Mouse (Mus musculus) forebrain, embryonic 10.5 days (tissue): ENCODE results near the gene Rsph4a. TPM values are rescaled to one million over a fixed set of nuclear protein-coding genes. Genes with fewer than 3 reads are reported as not detected.
A peak's percentile ranks its signal among the peaks of the same experiment; 100 is the strongest.
"Not testable (repeated sequence)": the region's sequence is repeated elsewhere in the genome, so short reads cannot be mapped to it uniquely, and the experiment has no call there.

Experiments used
- DNase-seq: peaks from one replicate; pipeline ENCODE4 v3.0.0-alpha.2; 2017; ENCODE audit warnings: low spot score; ENCODE audit errors: extremely low spot score
- H3K27ac ChIP-seq: fragments of 300-500 bp; sonication (generic); 2 replicates; pipeline ENCODE4 v1.5.1; 2016; ENCODE audit warnings: mild to moderate bottlenecking
- H3K27me3 ChIP-seq: fragments of 300-500 bp; sonication (generic); 2 replicates; pipeline ENCODE4 v1.6.1; 2016; ENCODE audit warnings: mild to moderate bottlenecking; ENCODE audit not compliant: poor library complexity, severe bottlenecking
- H3K36me3 ChIP-seq: fragments of 300-500 bp; sonication (generic); replicated peaks from 2 replicates; pipeline ENCODE4 v1.6.1; 2016; ENCODE audit warnings: mild to moderate bottlenecking, moderate library complexity
- H3K4me1 ChIP-seq: fragments of 300-500 bp; sonication (generic); 2 replicates; pipeline ENCODE4 v1.6.1; 2016
- H3K4me3 ChIP-seq: fragments of 300-500 bp; sonication (generic); 2 replicates; pipeline ENCODE4 v1.5.1; 2016; ENCODE audit warnings: mild to moderate bottlenecking, moderate library complexity
- H3K9me3 ChIP-seq: fragments of 300-500 bp; sonication (generic); 2 replicates; pipeline ENCODE4 v1.6.1; 2016; ENCODE audit warnings: mild to moderate bottlenecking, moderate library complexity
- WGBS: fragments of 180-500 bp; shearing (Covaris S2); methylation state at CpG from one replicate; pipeline ENCODE4 v1.1.7; 2016; 5-methylcytosine and 5-hydroxymethylcytosine counted together
- polyA plus RNA-seq: library from polyadenylated mRNA; unstranded; fragments of >200 nt; fragmentation: Nextera tagmentation; extraction: Ambion mirVana; gene quantifications from 2 replicates; pipeline ENCODE4 v1.2.1, GENCODE M21; 2016

Gene Rsph4a
- polyA plus RNA-seq, result 0.06 and 0.10 TPM in 2 replicates

DNA sequence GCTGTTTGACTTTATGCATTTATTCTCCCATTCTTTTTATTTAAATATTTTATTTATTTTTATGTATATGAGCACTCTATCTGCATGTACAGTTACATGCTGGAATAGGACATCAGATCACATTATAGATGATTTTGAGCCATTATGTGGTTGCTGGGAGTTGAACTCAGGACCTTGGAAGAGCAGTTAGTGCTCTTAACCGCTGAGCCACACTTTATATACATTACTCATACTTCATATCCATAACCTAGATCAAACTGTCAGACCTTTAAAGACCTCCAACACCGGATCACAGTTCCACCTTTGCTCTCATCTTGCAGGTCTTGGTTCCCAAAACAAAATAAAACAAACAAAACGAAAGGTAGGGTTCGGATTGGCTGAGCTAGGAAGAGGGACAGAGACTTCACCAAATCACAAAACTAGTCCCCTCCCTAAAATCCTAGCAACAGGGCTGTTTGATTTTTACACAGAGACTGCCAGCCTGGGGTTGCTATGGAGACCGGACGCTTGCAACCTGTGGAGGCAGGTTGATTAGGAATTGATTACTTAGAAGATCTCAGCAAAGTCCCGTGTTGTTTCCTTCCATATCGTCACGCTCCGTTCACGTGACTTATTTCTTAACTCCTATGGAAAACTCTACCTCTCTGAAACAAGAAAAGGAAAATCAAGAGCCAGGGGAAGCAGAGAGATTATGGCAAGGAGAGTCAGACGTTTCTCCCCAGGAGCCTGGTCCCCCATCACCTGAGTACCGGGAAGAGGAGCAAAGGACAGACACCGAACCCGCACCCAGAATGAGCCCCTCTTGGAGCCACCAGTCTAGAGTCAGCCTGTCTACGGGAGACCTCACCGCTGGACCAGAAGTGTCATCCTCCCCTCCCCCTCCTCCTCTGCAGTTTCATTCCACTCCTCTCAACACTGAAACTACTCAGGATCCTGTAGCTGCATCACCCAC lies at the start of gene Rsph4a:
Gene Rsph4a, plus strand, starts transcription at position 582 of the 952 bp plus-strand sequence.
- peaks cover 14% of the 10 kb centered on the region for H3K4me1 ChIP-seq
- WGBS, result 8% methylated on average over 17 of the region's 17 CpGs
- no peaks in the 10 kb centered on the region for H3K9me3 ChIP-seq
- no peaks in the 10 kb centered on the region for H3K36me3 ChIP-seq
- no peaks in the 10 kb centered on the region for H3K27me3 ChIP-seq
- H3K4me3 ChIP-seq, result peak within 1 kb of the TSS; percentile 56
- DNase-seq, result peak; percentile 57
- no peak within 1 kb of the TSS for H3K27ac ChIP-seq

DNA sequence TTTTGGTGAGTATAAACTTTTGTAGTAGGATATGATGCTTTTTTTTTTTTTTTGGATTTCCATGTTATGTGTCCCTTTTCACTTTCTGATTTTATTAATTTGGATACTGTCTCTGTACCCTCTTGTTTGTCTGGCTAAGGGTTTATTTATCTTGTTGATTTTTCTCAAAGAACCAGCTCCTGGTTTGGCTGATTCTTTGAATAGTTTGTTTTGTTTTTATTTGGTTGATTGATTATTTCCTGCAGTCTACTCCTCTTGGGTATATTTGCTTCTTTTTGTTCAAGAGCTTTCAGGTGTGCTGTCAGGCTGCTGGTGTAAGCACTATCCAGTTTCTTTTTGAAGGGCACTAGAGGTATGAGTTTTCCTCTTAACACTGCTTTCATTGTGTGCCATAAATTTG lies 47.5 kb upstream of the Rsph4a start, which contains the start of gene Sult3a1:
Gene Sult3a1, plus strand, starts transcription at position 301 of the 400 bp plus-strand sequence.
- no peak for DNase-seq
- H3K36me3 ChIP-seq, result no peaks in the 10 kb centered on the region
- no peak within 1 kb of the TSS for H3K4me3 ChIP-seq
- no peak within 1 kb of the TSS for H3K27ac ChIP-seq
- no peaks in the 10 kb centered on the region for H3K27me3 ChIP-seq
- H3K4me1 ChIP-seq, result no peaks in the 10 kb centered on the region
- H3K9me3 ChIP-seq, result no peaks in the 10 kb centered on the region

DNA sequence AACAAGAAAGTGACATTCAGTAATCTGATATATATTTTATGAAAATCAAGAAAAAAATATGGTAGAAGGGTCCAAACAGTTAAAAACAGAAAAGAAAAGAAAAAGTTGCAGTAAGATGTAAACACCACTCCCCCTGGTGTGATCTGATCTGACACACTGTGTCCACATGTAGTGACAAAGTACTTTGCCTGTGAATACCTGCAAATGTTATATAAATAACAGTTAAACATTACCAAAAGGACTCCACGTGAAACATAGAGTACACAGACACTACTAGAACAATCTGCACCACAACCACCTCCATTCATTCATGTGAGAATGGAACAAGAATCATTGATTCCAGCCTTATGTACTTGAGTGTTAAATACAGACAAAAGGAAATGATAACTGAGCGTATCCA lies 38.9 kb upstream of the Rsph4a start:
- Histone ChIP-seq H3K4me3 (no peak overlapping the region), H3K9me3 (peaks cover 5% of the 10 kb centered on the region; the same call in 1 of the 2 replicates), H3K27me3 (no peaks in the 10 kb centered on the region), H3K4me1 (no peaks in the 10 kb centered on the region), H3K36me3 (no peaks in the 10 kb centered on the region), H3K27ac (no peak overlapping the region)
- DNase-seq, result no peak
- WGBS, result 87% methylated on average over 2 of the region's 2 CpGs

DNA sequence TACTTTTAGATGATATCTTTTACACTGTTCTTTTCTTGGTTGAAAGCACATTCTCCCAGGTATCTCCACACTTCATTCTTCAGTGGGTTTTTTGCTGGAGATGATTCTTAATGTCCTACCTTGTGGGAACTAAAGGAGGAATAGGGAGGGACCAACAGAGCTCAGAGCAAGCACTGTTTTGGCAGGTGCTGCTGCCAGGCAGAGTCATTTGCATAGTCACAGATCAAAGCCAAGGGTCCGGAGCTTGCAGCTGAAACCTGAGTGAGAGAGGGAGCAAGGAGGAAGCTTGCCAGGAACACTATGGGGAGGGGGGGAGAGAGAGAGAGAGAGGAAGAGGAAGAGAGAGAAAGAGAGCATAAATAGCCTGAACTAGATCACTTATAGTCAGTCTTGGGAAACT lies 34.5 kb upstream of the Rsph4a start:
- Histone ChIP-seq H3K4me1 (no peaks in the 10 kb centered on the region), H3K36me3 (no peaks in the 10 kb centered on the region), H3K9me3 (peaks cover 6% of the 10 kb centered on the region; the same call in 1 of the 2 replicates), H3K4me3 (no peak overlapping the region), H3K27ac (no peak overlapping the region), H3K27me3 (no peaks in the 10 kb centered on the region)
- no peak for DNase-seq
- WGBS, result 31% methylated on average over 1 of the region's 1 CpGs

DNA sequence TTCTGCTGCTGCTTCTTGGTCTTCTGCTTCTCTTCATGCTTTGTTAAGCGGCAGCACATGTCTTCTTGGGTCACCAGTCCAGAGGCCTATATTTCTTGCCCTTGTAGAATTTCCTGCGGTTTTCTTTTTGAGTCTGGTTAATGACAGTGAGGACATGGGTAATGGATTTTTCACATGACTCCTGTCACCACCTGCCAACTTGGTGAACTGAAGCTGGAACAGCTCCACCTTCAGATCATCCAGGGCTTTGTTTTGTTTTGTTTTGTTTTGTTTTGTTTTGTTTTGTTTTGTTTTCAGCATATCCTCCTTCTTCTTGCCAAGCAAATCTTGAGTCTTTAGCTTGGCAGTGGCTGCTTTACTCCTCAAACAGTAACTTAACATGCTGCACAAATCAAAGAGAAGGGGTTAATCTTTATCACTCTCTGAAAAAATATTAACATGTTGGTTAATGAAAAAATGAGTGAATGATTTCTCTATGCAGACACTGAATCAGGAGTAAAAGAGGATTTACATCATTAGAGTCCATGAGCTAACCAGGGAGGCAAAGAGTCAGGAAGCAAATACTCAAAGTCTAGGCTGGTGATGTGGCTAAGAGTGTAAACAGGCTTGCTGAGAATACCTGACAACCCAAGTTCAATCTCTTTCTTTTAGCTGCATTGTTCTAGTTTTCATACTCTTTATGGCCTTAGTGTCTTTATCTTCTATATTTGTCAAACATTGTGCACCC lies 32.1 kb upstream of the Rsph4a start:
- 87% methylated on average over 2 of the region's 2 CpGs for WGBS
- no peak overlapping the region for H3K4me3 ChIP-seq

DNA sequence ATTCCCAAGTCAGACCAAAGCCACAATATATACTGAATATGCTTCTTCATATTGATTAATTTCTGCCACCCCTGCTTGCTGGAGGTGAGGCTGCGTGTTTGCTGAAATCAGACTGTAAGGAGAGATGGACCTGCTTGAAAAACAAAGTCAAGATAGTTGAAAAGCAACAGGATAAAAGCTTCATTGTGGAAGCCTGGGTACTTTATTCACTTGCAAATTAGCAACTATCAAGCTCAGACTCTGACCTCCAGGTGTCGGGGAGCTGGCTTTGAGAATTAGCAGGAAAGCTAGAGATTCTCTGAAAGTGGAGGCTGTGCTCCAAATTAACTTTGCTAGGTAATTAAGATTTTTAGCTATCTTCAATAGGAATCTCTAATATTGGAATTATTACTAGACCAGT lies 22.5 kb upstream of the Rsph4a start:
- 82% methylated on average over 2 of the region's 2 CpGs for WGBS

More for the DNA sequence above, 32.1 kb upstream of the Rsph4a start:
- Histone ChIP-seq H3K36me3 (no peaks in the 10 kb centered on the region), H3K27ac (no peak overlapping the region), H3K27me3 (no peaks in the 10 kb centered on the region), H3K9me3 (peaks cover 6% of the 10 kb centered on the region; the same call in 1 of the 2 replicates), H3K4me1 (no peaks in the 10 kb centered on the region)
- no peak for DNase-seq

DNA sequence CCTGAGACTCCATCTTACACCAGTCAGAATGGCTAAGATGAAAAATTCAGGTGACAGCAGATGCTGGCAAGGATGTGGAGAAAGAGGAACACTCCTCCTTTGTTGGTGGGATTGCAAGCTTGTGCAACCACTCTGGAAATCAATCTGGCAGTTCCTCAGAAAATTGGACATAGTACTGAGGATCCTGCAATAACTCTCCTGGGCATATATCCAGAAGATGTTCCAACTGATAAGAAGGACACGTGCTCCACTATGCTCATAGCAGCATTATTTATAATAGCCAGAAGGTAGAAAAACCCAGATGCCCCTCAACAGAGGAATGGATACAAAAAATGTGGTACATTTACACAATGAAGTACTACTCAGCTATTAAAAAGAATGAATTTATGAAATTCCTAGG lies 3.4 kb upstream of the Rsph4a start:
- not testable (repeated sequence) for H3K27me3 ChIP-seq, H3K4me3 ChIP-seq, H3K27ac ChIP-seq, DNase-seq, H3K36me3 ChIP-seq, H3K9me3 ChIP-seq
- 88% methylated on average over 1 of the region's 1 CpGs for WGBS
- peaks cover 14% of the 10 kb centered on the region for H3K4me1 ChIP-seq

More for the DNA sequence above, 22.5 kb upstream of the Rsph4a start:
- not testable (repeated sequence) for H3K4me1 ChIP-seq, H3K27me3 ChIP-seq, DNase-seq, H3K27ac ChIP-seq, H3K36me3 ChIP-seq, H3K4me3 ChIP-seq
- H3K9me3 ChIP-seq, result peaks cover 12% of the 10 kb centered on the region

DNA sequence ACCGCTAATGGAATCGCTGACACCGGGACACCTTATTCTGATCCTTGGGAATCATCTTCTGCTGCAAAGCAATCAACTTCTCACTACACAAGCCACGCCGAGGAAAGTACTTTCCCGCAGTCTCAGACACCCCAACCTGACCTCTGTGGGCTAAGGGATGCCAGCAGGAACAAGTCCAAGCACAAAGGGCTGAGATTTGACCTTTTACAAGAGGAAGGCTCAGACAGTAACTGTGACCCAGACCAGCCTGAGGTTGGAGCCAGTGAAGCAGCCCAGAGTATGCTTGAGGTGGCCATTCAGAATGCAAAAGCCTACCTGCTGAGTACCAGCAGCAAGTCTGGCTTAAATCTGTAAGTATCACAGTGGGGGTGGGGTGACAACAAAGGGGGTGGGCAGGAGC lies 578 bp downstream of the Rsph4a start:
- H3K9me3 ChIP-seq, result no peaks in the 10 kb centered on the region
- no peak for DNase-seq
- no peak overlapping the region for H3K27ac ChIP-seq
- H3K27me3 ChIP-seq, result no peaks in the 10 kb centered on the region
- peak overlapping the region; percentile 56 for H3K4me3 ChIP-seq
- no peaks in the 10 kb centered on the region for H3K36me3 ChIP-seq
- 3% methylated on average over 6 of the region's 6 CpGs for WGBS
- peaks cover 14% of the 10 kb centered on the region for H3K4me1 ChIP-seq

DNA sequence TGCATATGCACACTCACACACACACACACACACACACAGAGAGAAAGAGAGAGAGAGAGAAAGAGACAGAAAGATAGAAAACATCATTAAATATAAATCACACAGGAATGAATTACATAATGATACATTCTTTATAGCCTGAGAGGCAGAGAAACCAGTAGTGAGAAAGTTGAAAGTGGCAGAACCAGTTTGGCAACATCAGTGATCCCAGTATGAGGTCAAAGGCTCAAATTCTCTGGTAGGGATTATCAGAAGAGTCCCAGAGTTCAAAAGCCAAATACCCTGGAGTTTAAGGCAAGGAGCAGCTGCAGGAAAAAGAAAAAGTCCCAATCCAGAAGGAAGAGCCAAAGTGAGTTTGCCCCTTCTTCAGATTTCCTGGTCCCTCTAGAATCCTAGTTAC lies 35.8 kb downstream of the Rsph4a start:
- H3K4me3 ChIP-seq, result no peak overlapping the region
- no peaks in the 10 kb centered on the region for H3K27me3 ChIP-seq
- H3K4me1 ChIP-seq, result no peaks in the 10 kb centered on the region
- DNase-seq, result no peak
- no peaks in the 10 kb centered on the region for H3K9me3 ChIP-seq
- no peak overlapping the region for H3K27ac ChIP-seq
- H3K36me3 ChIP-seq, result peaks cover 87% of the 10 kb centered on the region

DNA sequence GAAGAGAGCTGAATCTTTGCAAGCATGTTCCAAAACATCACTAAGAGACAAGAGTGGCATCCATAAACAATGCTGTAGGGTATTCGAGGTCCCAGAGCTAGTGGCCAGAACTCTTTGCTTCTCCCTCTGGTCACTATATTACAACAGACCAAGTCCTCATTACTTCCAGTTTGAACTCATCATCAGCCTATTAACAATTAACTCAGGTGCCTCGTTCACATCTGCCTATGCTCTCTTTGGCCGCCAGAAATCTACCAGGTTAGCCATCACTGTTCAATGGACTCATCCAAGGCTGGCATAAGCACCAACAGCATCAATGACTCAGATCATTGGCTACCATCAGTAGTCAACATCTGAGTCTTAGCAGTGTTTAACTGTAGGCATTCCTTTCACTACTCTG lies 40.5 kb downstream of the Rsph4a start:
- H3K27me3 ChIP-seq, result no peaks in the 10 kb centered on the region
- H3K4me3 ChIP-seq, result no peak overlapping the region
- WGBS, result 90% methylated on average over 3 of the region's 3 CpGs
- no peak overlapping the region for H3K27ac ChIP-seq
- H3K36me3 ChIP-seq, result peaks cover 68% of the 10 kb centered on the region
- DNase-seq, result no peak
- peaks cover 6% of the 10 kb centered on the region for H3K4me1 ChIP-seq
- no peaks in the 10 kb centered on the region for H3K9me3 ChIP-seq

DNA sequence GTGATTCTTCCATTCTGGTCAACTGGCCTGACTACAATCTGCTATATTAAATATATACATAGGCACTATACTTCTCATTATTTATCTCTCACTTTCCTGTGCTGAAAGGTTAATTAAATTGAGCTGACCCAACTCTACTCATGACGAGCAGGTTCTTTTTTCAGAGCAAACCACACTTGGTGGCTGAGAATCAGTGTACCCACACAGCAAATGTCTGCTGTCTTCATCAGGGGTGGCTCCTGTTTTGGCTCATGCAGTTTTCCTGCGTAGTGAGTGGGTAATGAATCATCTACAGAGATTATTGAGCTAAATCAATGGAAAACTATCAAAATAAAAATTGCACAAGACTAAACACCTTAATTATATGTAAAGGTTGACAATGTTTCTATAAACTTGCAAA lies 41.4 kb downstream of the Rsph4a start:
- no peak overlapping the region for H3K27ac ChIP-seq
- DNase-seq, result no peak
- no peaks in the 10 kb centered on the region for H3K27me3 ChIP-seq
- H3K9me3 ChIP-seq, result no peaks in the 10 kb centered on the region
- H3K4me3 ChIP-seq, result no peak overlapping the region
- 92% methylated on average over 2 of the region's 2 CpGs for WGBS
- peaks cover 61% of the 10 kb centered on the region for H3K36me3 ChIP-seq
- peaks cover 7% of the 10 kb centered on the region for H3K4me1 ChIP-seq

DNA sequence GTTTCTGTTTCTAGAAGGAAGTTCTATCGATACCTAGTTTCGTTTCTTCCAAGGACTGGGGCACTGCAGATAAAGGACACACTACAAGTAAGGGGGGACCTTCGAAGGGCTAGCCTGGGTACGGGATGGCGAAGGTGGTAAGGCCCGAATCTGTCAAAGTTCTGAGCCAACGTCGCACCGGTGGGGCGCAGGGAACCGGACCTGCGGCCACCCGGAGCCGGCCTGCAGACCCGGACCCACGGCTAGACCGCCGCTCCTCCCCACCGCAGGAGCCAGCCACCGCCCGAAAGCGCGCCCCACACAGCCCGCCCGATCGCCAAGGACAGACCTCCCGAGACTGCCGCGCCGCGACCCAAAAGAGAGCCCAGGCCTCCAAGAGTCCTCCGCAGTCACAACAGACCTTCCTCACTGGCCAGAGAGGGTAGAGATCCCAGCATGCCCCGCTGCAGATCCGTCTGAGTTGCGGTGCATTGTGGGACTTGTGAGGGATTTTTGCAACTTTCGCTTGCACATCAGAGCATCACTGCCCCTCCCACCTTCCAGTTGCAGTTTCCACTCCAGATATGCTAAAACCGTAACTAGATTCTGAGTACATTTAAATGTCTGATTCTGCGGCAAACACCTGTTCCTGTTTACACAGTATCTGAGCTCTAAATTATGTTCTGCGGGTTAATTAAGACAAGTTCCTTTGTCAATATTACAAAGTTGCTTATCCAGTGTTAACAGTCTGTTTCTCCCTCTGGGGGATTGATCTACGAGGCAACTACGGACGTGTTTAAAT lies 46.1 kb downstream of the Rsph4a start, which contains the start of gene Zup1:
Gene Zup1, minus strand, starts transcription at position 467 of the 781 bp plus-strand sequence.
- DNase-seq, result peak; percentile 82
- WGBS, result 5% methylated on average over 42 of the region's 42 CpGs
- Histone ChIP-seq H3K4me1 (peaks cover 7% of the 10 kb centered on the region), H3K36me3 (peaks cover 22% of the 10 kb centered on the region), H3K27ac (peak within 1 kb of the TSS; percentile 94), H3K27me3 (no peaks in the 10 kb centered on the region), H3K4me3 (peak within 1 kb of the TSS; percentile 84), H3K9me3 (no peaks in the 10 kb centered on the region)
